Mouse (Mus musculus) ES-Bruce4 (cell line): ENCODE data around the gene Rpl3l.

Experiments
- CTCF ChIP-seq: IDR thresholded peaks from one replicate; pipeline ENCODE4 v1.8.1; 2011; ENCODE audit warnings: low read depth, low read length
- EP300 ChIP-seq: IDR thresholded peaks from 2 replicates; pipeline ENCODE4 v1.6.1; 2011; ENCODE audit warnings: low read depth, low read length; ENCODE audit not compliant: insufficient read depth
- POLR2A ChIP-seq: IDR thresholded peaks from one replicate; pipeline ENCODE4 v1.8.1; 2011; ENCODE audit warnings: low read length; ENCODE audit not compliant: insufficient read depth

- TF ChIP-seq POLR2A, result no peak
- TF ChIP-seq CTCF, result no peak
- TF ChIP-seq EP300, result no peak
These were observed 28.1 kb upstream of the Rpl3l start for GRCm38 (mm10) chr17:24699473-24699872.
